Mouse (Mus musculus) A20 (cell line): Measurements from ENCODE around the gene Med16.

Source experiments
- DNase-seq: peaks from one replicate; pipeline ENCODE4 v3.0.0-alpha.2; 2011; ENCODE audit warnings: low read depth, low spot score

The Med16 gene

GRCm38 (mm10) chr10:79917532-79918100, 8.9 kb upstream of the Med16 start:
- no peak for DNase-seq

GRCm38 (mm10) chr10:79916808-79917531, 8.2 kb upstream of the Med16 start, which contains the start of gene Kiss1r:
TSS of gene Kiss1r (plus strand) at chr10:79916971.
- peak; percentile 85 for DNase-seq

GRCm38 (mm10) chr10:79916081-79916480, 7.4 kb upstream of the Med16 start:
- peak; percentile 33 for DNase-seq

DNA sequence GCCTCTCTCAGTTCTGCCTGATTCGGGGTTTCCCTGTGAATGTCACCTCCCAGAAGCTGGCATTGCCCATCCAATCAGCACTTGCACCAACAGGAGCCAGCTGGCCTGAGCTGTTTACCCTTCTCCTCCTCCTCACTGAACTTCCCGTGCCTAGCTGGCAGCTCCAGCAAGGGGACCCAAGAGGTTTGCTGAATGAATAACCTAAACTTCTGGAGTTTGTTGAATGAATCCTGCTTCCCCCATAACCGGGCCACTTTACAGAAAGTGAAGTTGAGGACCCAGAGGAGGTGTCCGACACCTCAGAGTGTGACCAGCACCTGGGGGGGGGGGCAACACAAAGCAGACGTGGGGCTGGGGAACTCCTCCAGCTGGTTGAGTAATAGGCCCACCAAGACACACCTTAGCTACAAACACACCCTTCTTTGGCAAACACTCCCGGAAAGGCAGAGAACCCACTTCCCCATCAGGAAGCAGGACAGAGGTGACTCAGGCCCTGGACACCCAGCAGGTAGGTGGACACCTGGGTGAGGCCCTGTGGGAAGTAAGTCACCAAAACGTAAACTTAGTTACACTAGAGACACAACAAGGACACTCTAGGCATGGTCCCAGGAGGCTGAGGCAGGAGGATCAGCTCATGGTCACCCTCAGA, 6.3 kb upstream of the Med16 start:
- no peak for DNase-seq

DNA sequence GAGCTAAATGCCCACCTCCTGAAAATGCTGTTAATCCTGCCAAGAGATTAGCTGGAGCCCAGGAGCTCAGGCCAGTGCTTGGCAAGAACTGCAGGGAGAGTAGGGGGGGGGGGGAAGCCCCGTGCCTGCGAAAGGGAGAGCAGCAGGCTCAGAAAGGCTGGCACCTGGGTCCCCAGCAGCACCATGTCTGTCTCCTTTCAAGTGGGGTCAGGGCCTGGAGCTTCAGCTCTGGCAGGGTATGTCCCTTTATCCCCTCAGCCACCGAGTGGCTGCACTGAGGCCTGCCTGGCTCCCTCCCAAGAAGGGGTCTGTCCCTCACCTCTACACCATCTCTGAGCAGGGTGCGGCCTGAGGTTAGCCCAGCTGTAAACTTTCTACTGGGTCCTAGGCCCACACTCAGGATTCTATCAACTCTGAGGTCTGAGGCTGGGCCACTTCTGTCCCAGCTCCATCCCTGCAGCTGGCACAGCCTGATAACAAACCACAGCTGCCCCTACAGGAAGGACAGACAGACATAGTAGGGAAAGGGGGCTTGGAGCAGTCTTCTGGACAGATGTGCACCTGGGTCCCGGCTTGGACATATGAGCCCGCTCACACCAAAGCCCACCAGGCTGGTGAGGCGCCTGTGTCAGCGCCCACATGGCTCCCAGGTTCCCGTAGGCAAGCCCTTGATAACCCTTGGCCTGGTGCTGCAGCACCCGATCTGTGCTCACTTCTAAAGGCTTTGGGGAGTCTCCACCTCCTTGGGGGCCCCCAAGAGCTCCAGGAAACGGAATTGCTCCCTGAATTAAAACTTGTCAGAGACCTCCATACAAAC, 5.6 kb upstream of the Med16 start:
- DNase-seq = no peak

GRCm38 (mm10) chr10:79912412-79912811, 3.7 kb upstream of the Med16 start:
- DNase-seq = no peak

DNA sequence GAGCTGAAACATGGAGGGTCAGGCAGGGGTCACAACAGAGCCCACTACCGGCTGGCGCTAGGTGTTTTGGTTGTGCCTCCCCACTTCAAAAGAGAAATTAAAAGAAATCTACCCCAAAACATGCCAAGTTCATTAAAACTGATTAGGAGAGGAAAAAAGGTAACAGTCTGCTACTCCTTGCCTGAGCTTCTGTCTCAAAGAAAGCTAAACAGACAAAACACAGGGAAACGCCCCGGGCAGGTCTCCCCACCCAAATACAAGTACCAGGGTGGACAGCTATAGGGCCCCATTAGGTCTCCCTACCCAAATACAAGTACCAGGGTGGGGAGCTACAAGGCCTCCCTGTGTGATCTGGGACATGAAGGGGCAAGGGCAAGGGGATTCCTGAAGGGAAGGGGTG, 1.8 kb upstream of the Med16 start, which contains the start of gene Gm26602:
TSS of gene Gm26602 (plus strand) at position 301 of the 400 bp plus-strand sequence.
- DNase-seq = no peak

GRCm38 (mm10) chr10:79909092-79909922, 584 bp upstream of the Med16 start:
- no peak for DNase-seq

- DNase-seq = no peak
Measured at GRCm38 (mm10) chr10:79907415-79907814, 1.3 kb downstream of the Med16 start.

- DNase-seq = no peak
Measured at GRCm38 (mm10) chr10:79906712-79907111, 2.0 kb downstream of the Med16 start.

GRCm38 (mm10) chr10:79900951-79901410, 7.7 kb downstream of the Med16 start:
- no peak for DNase-seq

GRCm38 (mm10) chr10:79897316-79898245, 11.1 kb downstream of the Med16 start:
- DNase-seq = no peak

DNA sequence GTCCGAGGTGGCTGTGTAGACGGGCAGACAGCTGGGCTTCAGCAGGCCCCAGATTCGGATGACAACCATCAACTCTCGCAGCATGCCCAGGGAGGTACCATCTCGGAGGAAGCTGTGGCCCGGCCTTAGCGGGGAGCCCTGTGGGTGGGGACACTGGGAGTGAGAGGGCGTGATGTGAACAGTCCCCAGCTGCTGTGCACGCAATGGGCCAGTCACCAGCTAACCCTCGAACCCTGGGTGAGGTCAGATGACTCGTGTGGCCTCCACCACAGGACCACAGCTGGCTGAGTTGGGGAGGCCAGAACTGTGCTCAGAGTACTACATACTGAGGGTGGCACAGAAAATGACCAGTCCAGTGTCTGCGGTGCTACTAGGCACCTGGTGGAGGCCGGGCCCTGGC, 11.9 kb downstream of the Med16 start:
- no peak for DNase-seq

DNA sequence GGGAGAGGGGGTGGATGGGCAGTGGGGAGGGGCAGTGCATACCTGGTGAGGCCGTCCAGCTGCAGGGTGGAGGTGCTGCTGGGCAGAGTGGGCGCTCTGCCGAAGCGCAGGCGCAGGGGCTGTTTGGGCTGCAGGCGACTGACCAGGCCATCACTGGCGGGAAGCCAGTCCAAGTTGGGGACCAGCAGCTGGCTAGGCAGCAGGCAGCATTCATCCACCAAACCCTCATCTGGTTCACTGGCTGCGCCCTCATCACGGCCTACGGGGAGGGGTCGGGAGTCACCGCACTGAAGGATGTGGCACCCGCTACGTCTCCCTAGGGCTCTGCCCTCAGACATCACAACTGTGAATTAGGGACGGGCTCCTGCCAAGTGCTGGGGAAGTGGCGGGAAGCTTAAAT, 12.4 kb downstream of the Med16 start:
- no peak for DNase-seq

DNA sequence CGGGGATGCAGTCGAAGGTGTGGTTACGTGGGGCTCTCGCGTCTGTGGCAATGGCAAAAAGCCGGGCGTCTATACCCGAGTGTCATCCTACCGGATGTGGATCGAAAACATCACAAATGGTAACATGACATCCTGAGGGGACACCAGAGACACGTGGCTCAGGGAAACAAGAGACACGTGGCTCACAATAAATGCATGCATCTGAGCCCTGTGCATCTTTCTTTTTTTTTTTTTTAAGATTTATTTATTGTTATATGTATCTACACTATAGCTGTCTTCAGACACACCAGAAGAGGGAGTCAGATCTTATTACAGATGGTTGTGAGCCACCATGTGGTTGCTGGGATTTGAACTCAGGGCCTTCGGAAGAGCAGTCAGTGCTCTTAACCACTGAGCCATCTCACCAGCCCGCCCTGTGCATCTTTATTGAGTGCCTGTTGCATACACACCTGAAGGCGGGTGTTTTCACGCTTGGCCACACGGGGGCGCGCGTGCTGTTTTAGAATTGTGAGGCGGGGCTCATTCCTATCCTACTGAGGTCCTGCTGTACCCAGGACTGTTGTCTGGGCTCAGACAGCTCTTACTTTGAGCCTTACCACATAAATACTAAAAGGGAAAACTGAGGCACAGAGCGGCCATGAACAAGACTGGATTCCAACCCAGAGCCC, 16.1 kb downstream of the Med16 start:
- DNase-seq = peak; percentile 86

- no peak for DNase-seq
Measured at GRCm38 (mm10) chr10:79890670-79891069, 18.1 kb downstream of the Med16 start, which contains the start of gene Cfd. TSS of gene Cfd (plus strand) at chr10:79890853.

- DNase-seq = no peak
Measured at GRCm38 (mm10) chr10:79889386-79889785, 19.3 kb downstream of the Med16 start.

DNA sequence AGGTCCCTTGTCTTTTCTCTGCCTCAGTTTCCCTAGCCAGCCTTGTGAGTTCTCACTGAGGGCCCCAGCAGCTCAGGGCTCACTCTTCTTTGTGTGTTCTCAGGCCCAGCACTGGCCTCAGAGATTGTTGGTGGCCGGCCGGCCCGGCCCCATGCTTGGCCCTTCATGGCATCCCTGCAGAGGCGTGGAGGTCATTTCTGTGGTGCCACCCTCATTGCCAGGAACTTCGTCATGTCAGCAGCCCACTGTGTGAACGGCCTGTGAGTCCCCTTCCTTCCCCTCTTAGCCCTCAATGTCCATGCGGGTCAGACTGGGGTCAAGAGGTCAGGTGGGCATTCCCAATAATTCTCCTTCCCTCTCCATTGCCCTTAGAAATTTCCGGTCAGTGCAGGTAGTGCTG, 22.1 kb downstream of the Med16 start:
- no peak for DNase-seq

- no peak for DNase-seq
Measured at GRCm38 (mm10) chr10:79886054-79886453, 22.7 kb downstream of the Med16 start, which contains the start of gene Elane. TSS of gene Elane (plus strand) at chr10:79886247.
